Mouse (Mus musculus) MEL (cell line): Measurements from ENCODE around the gene Cby3. TPM values are rescaled to one million over a fixed set of nuclear protein-coding genes. Genes with fewer than 3 reads are reported as not detected.
A peak's percentile ranks its signal among the peaks of the same experiment; 100 is the strongest.

ENCODE experiments used
- DNase-seq: peaks from one replicate; pipeline ENCODE4 v3.0.0; 2011; ENCODE audit warnings: low read depth, low spot score
- H3K27ac ChIP-seq: 2 replicates; pipeline ENCODE4 v1.5.1; 2012; ENCODE audit warnings: low read depth, mild to moderate bottlenecking, control low read depth, low read length, moderate library complexity; ENCODE audit not compliant: control insufficient read depth
- H3K27me3 ChIP-seq, 2 experiments: fragments of 150-350 bp in 1 of 2; sonication (generic) in 1 of 2; 2 replicates each; pipeline ENCODE4 v1.6.1; 2012; ENCODE audit warnings: low read length in 2 of 2, mild to moderate bottlenecking in 2 of 2, improper control_type of control experiment in 1 of 2, moderate library complexity in 1 of 2; ENCODE audit not compliant: insufficient read depth in 2 of 2, control insufficient read depth in 1 of 2
- H3K36me3 ChIP-seq, 2 experiments: 2 replicates each; pipeline ENCODE4 v1.6.1; 2012 to 2014; ENCODE audit warnings: low read length in 2 of 2, improper control_type of control experiment in 1 of 2, inconsistent platforms in 1 of 2, mild to moderate bottlenecking in 1 of 2; ENCODE audit not compliant: insufficient read depth in 2 of 2, control insufficient read depth in 1 of 2
- H3K4me1 ChIP-seq, 2 experiments: fragments of 150-350 bp in 1 of 2; sonication (generic) in 1 of 2; 2 replicates each; pipeline ENCODE4 v1.6.1; 2012; ENCODE audit warnings: low read length in 2 of 2, improper control_type of control experiment in 1 of 2, mild to moderate bottlenecking in 1 of 2; ENCODE audit not compliant: insufficient read depth in 2 of 2, control insufficient read depth in 1 of 2
- H3K4me3 ChIP-seq, 2 experiments: fragments of 150-350 bp in 1 of 2; sonication (generic) in 1 of 2; 2 replicates each; pipeline ENCODE4 v1.5.1; 2012; ENCODE audit warnings: low read depth in 2 of 2, low read length in 2 of 2, mild to moderate bottlenecking in 2 of 2, moderate library complexity in 2 of 2, control low read depth in 1 of 2, improper control_type of control experiment in 1 of 2; ENCODE audit not compliant: control insufficient read depth in 1 of 2, insufficient read depth in 1 of 2
- H3K79me2 ChIP-seq: 2 replicates; pipeline ENCODE4 v1.6.1; 2012; ENCODE audit warnings: mild to moderate bottlenecking, low read length, moderate library complexity; ENCODE audit not compliant: control insufficient read depth, poor library complexity, insufficient read depth
- H3K9ac ChIP-seq: 2 replicates; pipeline ENCODE4 v1.6.1; 2012; ENCODE audit warnings: low read depth, mild to moderate bottlenecking, control low read depth, low read length, moderate library complexity; ENCODE audit not compliant: control insufficient read depth, poor library complexity, severe bottlenecking
- H3K9me3 ChIP-seq: fragments of 150-350 bp; sonication (generic); replicated peaks from 2 replicates; pipeline ENCODE4 v1.6.1; 2012; ENCODE audit warnings: mild to moderate bottlenecking, low read length, improper control_type of control experiment, moderate library complexity; ENCODE audit not compliant: insufficient read depth
- BHLHE40 ChIP-seq: IDR thresholded peaks from 2 replicates; pipeline ENCODE4 v1.6.1; 2012; ENCODE audit warnings: low read depth, mild to moderate bottlenecking, inconsistent platforms, low read length, improper control_type of control experiment, borderline replicate concordance
- E2F4 ChIP-seq: IDR thresholded peaks from 2 replicates; pipeline ENCODE4 v1.6.1; 2011; ENCODE audit warnings: low read depth, low read length, improper control_type of control experiment, borderline replicate concordance
- ELF1 ChIP-seq: IDR thresholded peaks from 2 replicates; pipeline ENCODE4 v1.6.1; 2014; ENCODE audit warnings: low read depth, mild to moderate bottlenecking, inconsistent platforms, low read length, improper control_type of control experiment, moderate library complexity
- EP300 ChIP-seq, 2 experiments: IDR thresholded peaks; 2 replicates each; pipeline ENCODE4 v1.6.1; 2011; ENCODE audit warnings: improper control_type of control experiment in 2 of 2, low read length in 2 of 2, low read depth in 1 of 2, mild to moderate bottlenecking in 1 of 2
- ETS1 ChIP-seq: IDR thresholded peaks from 2 replicates; pipeline ENCODE4 v1.6.1; 2012; ENCODE audit warnings: low read depth, mild to moderate bottlenecking, inconsistent platforms, low read length, improper control_type of control experiment, moderate library complexity
- GABPA ChIP-seq: IDR thresholded peaks from 2 replicates; pipeline ENCODE4 v1.6.1; 2012; ENCODE audit warnings: low read depth, mild to moderate bottlenecking, inconsistent platforms, low read length, improper control_type of control experiment, moderate library complexity
- GATA1 ChIP-seq: IDR thresholded peaks from 2 replicates; pipeline ENCODE4 v1.6.1; 2011; ENCODE audit warnings: low read depth, low read length, improper control_type of control experiment
- HCFC1 ChIP-seq: IDR thresholded peaks from 2 replicates; pipeline ENCODE4 v1.6.1; 2012; ENCODE audit warnings: low read depth, mild to moderate bottlenecking, inconsistent platforms, low read length, improper control_type of control experiment, moderate library complexity
- JUND ChIP-seq: IDR thresholded peaks from 2 replicates; pipeline ENCODE4 v1.6.1; 2011; ENCODE audit warnings: low read depth, mild to moderate bottlenecking, improper control_type of control experiment, low read length
- MAZ ChIP-seq: IDR thresholded peaks from 2 replicates; pipeline ENCODE4 v1.6.1; 2012; ENCODE audit warnings: low read depth, mild to moderate bottlenecking, inconsistent platforms, low read length, improper control_type of control experiment
- MEF2A ChIP-seq: IDR thresholded peaks from 2 replicates; pipeline ENCODE4 v1.6.1; 2014; ENCODE audit warnings: low read depth, mild to moderate bottlenecking, inconsistent platforms, low read length, improper control_type of control experiment; ENCODE audit not compliant: poor library complexity, insufficient replicate concordance, severe bottlenecking; ENCODE audit errors: extremely low read depth
- MXI1 ChIP-seq: IDR thresholded peaks from 2 replicates; pipeline ENCODE4 v1.6.1; 2011; ENCODE audit warnings: mild to moderate bottlenecking, low read depth, low read length, improper control_type of control experiment
- MYB ChIP-seq: IDR thresholded peaks from 2 replicates; pipeline ENCODE4 v1.6.1; 2011; ENCODE audit warnings: mild to moderate bottlenecking, low read depth, low read length, improper control_type of control experiment
- MYC ChIP-seq: IDR thresholded peaks from 2 replicates; pipeline ENCODE4 v1.6.1; 2011; ENCODE audit warnings: low read depth, mild to moderate bottlenecking, low read length, improper control_type of control experiment, moderate library complexity
- NRF1 ChIP-seq: IDR thresholded peaks from 2 replicates; pipeline ENCODE4 v1.6.1; 2014; ENCODE audit warnings: low read depth, mild to moderate bottlenecking, inconsistent platforms, low read length, improper control_type of control experiment, moderate library complexity; ENCODE audit not compliant: poor library complexity, insufficient read depth, severe bottlenecking
- RCOR1 ChIP-seq: IDR thresholded peaks from 2 replicates; pipeline ENCODE4 v1.6.1; 2012; ENCODE audit warnings: low read depth, mild to moderate bottlenecking, inconsistent platforms, low read length, improper control_type of control experiment
- SIN3A ChIP-seq: IDR thresholded peaks from 2 replicates; pipeline ENCODE4 v1.6.1; 2012; ENCODE audit warnings: low read length, improper control_type of control experiment, inconsistent platforms
- SMC3 ChIP-seq: IDR thresholded peaks from 2 replicates; pipeline ENCODE4 v1.6.1; 2011; ENCODE audit warnings: low read depth, low read length, improper control_type of control experiment
- TAL1 ChIP-seq: IDR thresholded peaks from 2 replicates; pipeline ENCODE4 v1.6.1; 2012; ENCODE audit warnings: mild to moderate bottlenecking, inconsistent platforms, low read length, moderate library complexity, mixed read lengths
- TBP ChIP-seq: IDR thresholded peaks from 2 replicates; pipeline ENCODE4 v1.8.0; 2011; ENCODE audit warnings: low read depth, low read length, improper control_type of control experiment
- TCF12 ChIP-seq: IDR thresholded peaks from 2 replicates; pipeline ENCODE4 v1.6.1; 2014; ENCODE audit warnings: low read depth, mild to moderate bottlenecking, inconsistent platforms, low read length, improper control_type of control experiment, moderate library complexity
- USF1 ChIP-seq: IDR thresholded peaks from 2 replicates; pipeline ENCODE4 v1.6.1; 2014; ENCODE audit warnings: low read depth, mild to moderate bottlenecking, inconsistent platforms, low read length, improper control_type of control experiment, moderate library complexity
- ZC3H11A ChIP-seq: IDR thresholded peaks from 2 replicates; pipeline ENCODE4 v1.6.1; 2012; ENCODE audit warnings: low read depth, mild to moderate bottlenecking, inconsistent platforms, low read length, improper control_type of control experiment
- ZNF384 ChIP-seq: IDR thresholded peaks from 2 replicates; pipeline ENCODE4 v1.6.1; 2012; ENCODE audit warnings: low read depth, mild to moderate bottlenecking, inconsistent platforms, low read length, improper control_type of control experiment
- polyA plus RNA-seq, 2 experiments: library from polyadenylated mRNA; stranded (reverse) in 1 of 2; unstranded in 1 of 2; fragments of >175 nt in 1 of 2; fragments of >200 nt in 1 of 2; gene quantifications; 2 replicates each; pipeline versions ENCODE4 v1.2.1 to v1.2.4; 2012; ENCODE audit warnings: low replicate concordance in 2 of 2, low read depth in 1 of 2; ENCODE audit not compliant: insufficient read length in 2 of 2, insufficient read depth in 1 of 2, missing spikeins in 1 of 2
- total RNA-seq: library from RNA; depleted of rRNA; stranded (reverse); fragments of 300-350 nt; gene quantifications from 2 replicates; pipeline ENCODE4 v1.2.3, GENCODE M21; 2012

Gene Cby3
- total and polyA plus RNA-seq, 3 experiments: 0.23 to 0.31 TPM; not detected in 1

DNA sequence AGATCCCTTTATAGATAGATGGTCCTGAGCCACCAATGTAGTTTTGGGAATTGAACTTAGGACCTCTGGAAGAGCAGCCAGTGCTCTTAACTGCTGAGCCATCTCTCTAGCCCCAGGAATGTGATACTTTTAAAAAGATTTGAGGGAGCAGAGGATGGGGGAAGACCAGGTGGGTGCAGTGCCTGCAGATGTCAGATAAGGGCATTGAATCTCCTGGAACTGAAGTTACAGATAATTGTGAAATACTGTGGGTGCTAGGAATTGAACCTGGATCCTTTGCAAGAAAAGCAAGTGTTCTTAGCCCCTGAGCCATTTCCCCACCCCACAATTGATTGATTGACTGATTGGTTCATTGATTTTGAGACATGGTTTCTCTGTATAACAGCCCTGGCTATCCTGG, 11.1 kb downstream of the Cby3 start (continued):
- peak; percentile 67 for TF ChIP-seq GATA1
- TF ChIP-seq MXI1: no peak
- TF ChIP-seq ETS1: no peak

DNA sequence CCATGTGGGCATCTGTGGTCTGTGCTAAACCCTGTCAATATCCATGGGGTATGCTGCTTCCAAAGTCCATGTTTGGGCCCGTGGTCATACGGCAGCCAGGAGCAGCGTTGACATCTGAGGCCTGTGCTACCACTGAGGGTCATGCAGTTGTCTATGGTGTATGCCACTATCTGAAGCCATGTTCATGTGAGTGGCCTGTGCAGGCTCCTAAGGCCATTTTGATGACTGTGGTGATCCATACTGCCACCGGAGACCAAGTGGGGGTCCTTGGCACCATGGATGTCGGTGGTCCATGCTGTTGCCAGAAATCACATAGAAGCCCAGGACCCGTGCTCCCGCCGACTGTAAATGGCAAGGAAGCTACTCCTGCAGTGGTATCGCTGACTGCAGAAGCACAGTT, 13.3 kb downstream of the Cby3 start:
- no peak for TF ChIP-seq MEF2A
- TF ChIP-seq E2F4: no peak
- TF ChIP-seq MAZ: no peak
- no peak for TF ChIP-seq ZC3H11A
- TF ChIP-seq MYB: no peak
- Histone ChIP-seq H3K79me2 (no peaks in the 10 kb centered on the region; the same call in 1 of the 2 replicates), H3K27ac (no peak overlapping the region), H3K9me3 (no peaks in the 10 kb centered on the region), H3K9ac (no peak overlapping the region), H3K4me3 (no peak overlapping the region), H3K27me3 (no peaks in the 10 kb centered on the region), H3K36me3 (peaks cover 0 to 26% of the 10 kb centered on the region in 2 experiments; a peak in 2 of 4 replicates), H3K4me1 (peaks cover 17 to 31% of the 10 kb centered on the region in 2 experiments)
- no peak for DNase-seq

- H3K4me1 ChIP-seq: peaks cover 17 to 31% of the 10 kb centered on the region in 2 experiments
- H3K79me2 ChIP-seq: no peaks in the 10 kb centered on the region; the same call in 1 of the 2 replicates
- peak overlapping the region; percentile 76 for H3K27ac ChIP-seq
- TF ChIP-seq USF1: 0 out of 2 replicates have a peak, but pooled peaks have one; percentile 42
- 0 out of 2 replicates have a peak, but pooled peaks have one; percentile 42 for TF ChIP-seq TCF12
- TF ChIP-seq ELF1: 0 out of 2 replicates have a peak, but pooled peaks have one; percentile 31
- TF ChIP-seq ETS1: peak; percentile 77
- TF ChIP-seq HCFC1: peak; percentile 61; the same call in 1 of the 2 replicates
- peak; percentile 42; the same call in 1 of the 2 replicates for TF ChIP-seq ZNF384
- no peak for TF ChIP-seq NRF1
- TF ChIP-seq RCOR1: peak; percentile 75; the same call in 1 of the 2 replicates
- TF ChIP-seq SMC3: no peak
- no peak for TF ChIP-seq TAL1
- TF ChIP-seq JUND: peak; percentile 99
- peak; percentile 68 to 80 for TF ChIP-seq EP300 (IDR thresholded peaks at IDR 0.05; ENCODE audit: low read depth in 1 of 2, low read length in 2 of 2)
- TF ChIP-seq SIN3A: peak; percentile 61; the same call in 1 of the 2 replicates
- TF ChIP-seq TBP: peak; percentile 70
- TF ChIP-seq GABPA: no peak
- TF ChIP-seq BHLHE40: peak; percentile 28; the same call in 1 of the 2 replicates
- TF ChIP-seq GATA1: peak; percentile 55
- TF ChIP-seq MXI1: peak; percentile 54; the same call in 1 of the 2 replicates
- TF ChIP-seq MYC: peak; percentile 73
- H3K36me3 ChIP-seq: peaks cover 0 to 26% of the 10 kb centered on the region in 2 experiments; a peak in 2 of 4 replicates
- no peak overlapping the region; the same call in 1 of the 2 replicates for H3K9ac ChIP-seq
- no peaks in the 10 kb centered on the region for H3K9me3 ChIP-seq
- no peak overlapping the region for H3K4me3 ChIP-seq
- H3K27me3 ChIP-seq: no peaks in the 10 kb centered on the region
- peak; percentile 92 for DNase-seq
Observed at GRCm38 (mm10) chr11:50369360-50369911, 15.2 kb downstream of the Cby3 start.
